13 mouse cellular contexts compared by ENCODE assay signal in genomic region chr1:151103522-151104037, GRCm38 (mm10).
DNase-seq lines count a peak whose midpoint lies in the region; ATAC-seq and TF ChIP-seq lines count a peak whose summit lies in the region.
"Had no signal": no experiment of that assay in that cellular context is flagged by ENCODE, and none has a peak within 500 bp of the region (broad histone marks: within the 10 kb centered on the region; RNA-seq: fewer than 3 reads in every experiment).

No protein-coding gene starts in this region.

- H3K27me3 ChIP-seq in hindbrain, embryonic 16.5 days (replicated peaks; ENCODE audit: control insufficient read depth, insufficient read depth, low read length): no peaks in the 10 kb centered on the region
- no peaks in the 10 kb centered on the region for H3K27me3 ChIP-seq in hindbrain, embryonic 13.5 days
- H3K27me3 ChIP-seq in heart, embryonic 16.5 days (ENCODE audit: control insufficient read depth, insufficient read depth, low read length): no peaks in the 10 kb centered on the region
- H3K27me3 ChIP-seq: hindbrain, embryonic 12.5 days; limb, embryonic 12.5 days had no signal

- no peak overlapping the region for H3K4me2 ChIP-seq in hindbrain, embryonic 16.5 days (ENCODE audit: low read length)
- no peak overlapping the region for H3K4me2 ChIP-seq in hindbrain, embryonic 13.5 days
- H3K4me2 ChIP-seq in heart, embryonic 16.5 days (ENCODE audit: low read depth, low read length): no peak overlapping the region
- H3K4me2 ChIP-seq: hindbrain, embryonic 12.5 days; limb, embryonic 12.5 days had no signal

- H3K4me3 ChIP-seq in hindbrain, embryonic 16.5 days (ENCODE audit: low read length): no peak overlapping the region
- no peak overlapping the region for H3K4me3 ChIP-seq in hindbrain, embryonic 13.5 days
- no peak overlapping the region for H3K4me3 ChIP-seq in heart, embryonic 16.5 days (ENCODE audit: low read length)
- H3K4me3 ChIP-seq: hindbrain, embryonic 12.5 days; layer of hippocampus, adult 2 months; limb, embryonic 12.5 days had no signal

- peak; percentile 15 for DNase-seq in 416B (ENCODE audit: low read depth)
- peak; percentile 26 for DNase-seq in brain, embryonic 14.5 days (ENCODE audit: low read depth)
- DNase-seq in adrenal gland, postnatal 4 days (ENCODE audit: low spot score in 2 of 2): no peak
- DNase-seq in layer of hippocampus, adult 9-11 months: no peak
- no peak for DNase-seq in gastrocnemius, postnatal 10 days
- DNase-seq: cerebellum, adult 18-20 months; midbrain, embryonic 14.5 days had no signal

- H3K9me3 ChIP-seq in hindbrain, embryonic 16.5 days (ENCODE audit: control insufficient read depth, low read length): no peaks in the 10 kb centered on the region
- H3K9me3 ChIP-seq in hindbrain, embryonic 13.5 days: no peaks in the 10 kb centered on the region
- no peaks in the 10 kb centered on the region for H3K9me3 ChIP-seq in heart, embryonic 16.5 days (replicated peaks; ENCODE audit: control insufficient read depth, low read length)
- H3K9me3 ChIP-seq: hindbrain, embryonic 12.5 days; limb, embryonic 12.5 days had no signal

- no peak for TF ChIP-seq CTCF in brain, embryonic 14.5 days (IDR thresholded peaks at IDR 0.05; ENCODE audit: borderline replicate concordance, extremely low read depth, insufficient read depth, insufficient read length)

- 56% methylated on average over 6 of the region's 6 CpGs for WGBS in hindbrain, embryonic 16.5 days
- 74% methylated on average over 6 of the region's 6 CpGs for WGBS in hindbrain, embryonic 13.5 days
- WGBS in heart, embryonic 16.5 days: 53% methylated on average over 6 of the region's 6 CpGs

- peak; percentile 65 for ATAC-seq in hindbrain, embryonic 16.5 days
- ATAC-seq in hindbrain, embryonic 13.5 days (ENCODE audit: low FRiP score): no peak
- ATAC-seq in heart, embryonic 16.5 days (replicated peaks; ENCODE audit: extremely low read depth, insufficient read depth, low FRiP score): no peak

- no peak overlapping the region for H3K9ac ChIP-seq in hindbrain, embryonic 16.5 days (ENCODE audit: low read depth, low read length)
- no peak overlapping the region for H3K9ac ChIP-seq in hindbrain, embryonic 13.5 days
- no peak overlapping the region for H3K9ac ChIP-seq in heart, embryonic 16.5 days (ENCODE audit: low read length)
- H3K9ac ChIP-seq: hindbrain, embryonic 12.5 days; limb, embryonic 12.5 days had no signal

- no peaks in the 10 kb centered on the region for H3K36me3 ChIP-seq in hindbrain, embryonic 16.5 days (ENCODE audit: control insufficient read depth, insufficient read depth, low read length)
- no peaks in the 10 kb centered on the region for H3K36me3 ChIP-seq in hindbrain, embryonic 13.5 days
- H3K36me3 ChIP-seq in heart, embryonic 16.5 days (ENCODE audit: control insufficient read depth, insufficient read depth): no peaks in the 10 kb centered on the region
- H3K36me3 ChIP-seq: hindbrain, embryonic 12.5 days; limb, embryonic 12.5 days had no signal

- no peak for TF ChIP-seq POLR2A in brain, embryonic 14.5 days (IDR thresholded peaks at IDR 0.05; ENCODE audit: borderline replicate concordance, extremely low read depth, insufficient read depth, insufficient read length, poor library complexity, severe bottlenecking)

- peaks cover 4% of the 10 kb centered on the region; the same call in 1 of the 2 replicates for H3K4me1 ChIP-seq in hindbrain, embryonic 16.5 days (ENCODE audit: control insufficient read depth, insufficient read depth, low read depth, low read length)
- H3K4me1 ChIP-seq in hindbrain, embryonic 13.5 days (replicated peaks): 0 out of 2 replicates have a peak, but pooled peaks cover 5% of the 10 kb centered on the region
- peaks cover 6% of the 10 kb centered on the region; the same call in 1 of the 2 replicates for H3K4me1 ChIP-seq in heart, embryonic 16.5 days (ENCODE audit: control insufficient read depth, insufficient read depth, low read length)

- H3K27ac ChIP-seq in hindbrain, embryonic 16.5 days (ENCODE audit: low read depth, low read length): no peak overlapping the region
- no peak overlapping the region for H3K27ac ChIP-seq in hindbrain, embryonic 13.5 days
- peak overlapping the region; percentile 57; the same call in 1 of the 2 replicates for H3K27ac ChIP-seq in heart, embryonic 16.5 days (ENCODE audit: low read length)
- H3K27ac ChIP-seq: hindbrain, embryonic 12.5 days; layer of hippocampus, adult 2 months; limb, embryonic 12.5 days had no signal

Comparison
In these comparisons a context has a peak if more than half of its experiments do, and no peak if none do; other contexts are left out.
1. DNase-seq: peak in 416B (single experiment) and brain, embryonic 14.5 days (single experiment); none in adrenal gland, postnatal 4 days (0 of 2), layer of hippocampus, adult 9-11 months (single experiment) and gastrocnemius, postnatal 10 days (single experiment).